Mouse (Mus musculus): ENCODE results near the gene Dazap1. TPM values are rescaled to one million over a fixed set of nuclear protein-coding genes. Genes with fewer than 3 reads are reported as not detected.

Gene Dazap1
- total RNA-seq, 1 experiment from 2014 or later = 83.8 TPM

- ATAC-seq (ENCODE audit: extremely low read depth, insufficient number of reproducible peaks, low FRiP score, poor library complexity, severe bottlenecking) = no peak
Measured at GRCm38 (mm10) chr10:80332525-80332989, 71.3 kb downstream of the Dazap1 start.

GRCm38 (mm10) chr10:80336263-80336662 lies 75.0 kb downstream of the Dazap1 start:
- ATAC-seq (ENCODE audit: extremely low read depth, insufficient number of reproducible peaks, low FRiP score, poor library complexity, severe bottlenecking) = no peak

Other genes with a start within 250 kb of the Dazap1 start
- gene Arhgap45, start 244.8 kb upstream of the Dazap1 start, total RNA-seq (2017) = 695 and 736 TPM in 2 replicates
- gene Polr2e, start 221.7 kb upstream of the Dazap1 start, total RNA-seq (2017) = 47.7 and 66.4 TPM in 2 replicates
- 206 and 276 TPM in 2 replicates for gene Gpx4, start 214.3 kb upstream of the Dazap1 start, total RNA-seq (2017)
- gene Sbno2, start 155.9 kb upstream of the Dazap1 start, total RNA-seq (2017) = 232 and 238 TPM in 2 replicates
- 229 and 235 TPM in 2 replicates for gene Stk11, start 145.7 kb upstream of the Dazap1 start, total RNA-seq (2017)
- gene Atp5d, start 122.9 kb upstream of the Dazap1 start, total RNA-seq (2017) = 34.4 and 38.6 TPM in 2 replicates
- gene Cbarp, start 120.7 kb upstream of the Dazap1 start, total RNA-seq (2017) = 0.98 and 1.6 TPM in 2 replicates
- gene Midn, start 113.2 kb upstream of the Dazap1 start, total RNA-seq (2017) = 126 and 143 TPM in 2 replicates
- gene Cirbp, start 95.5 kb upstream of the Dazap1 start, total RNA-seq (2017) = 151 and 158 TPM in 2 replicates
- 10.3 and 14.2 TPM in 2 replicates for gene 1600002K03Rik, start 88.5 kb upstream of the Dazap1 start, total RNA-seq (2017)
- gene Efna2, start 82.0 kb upstream of the Dazap1 start, total RNA-seq (2017) = 0.49 TPM in 1 of 2 replicates, not detected in the other
- 42.0 and 43.6 TPM in 2 replicates for gene Mum1, start 35.1 kb upstream of the Dazap1 start, total RNA-seq (2017)
- gene Ndufs7, start 12.4 kb upstream of the Dazap1 start, total RNA-seq (2017) = 54.3 and 69.8 TPM in 2 replicates
- gene Gamt, start 474 bp upstream of the Dazap1 start, total RNA-seq (2017) = 0.70 and 2.7 TPM in 2 replicates
- gene Rps15, start 31.0 kb downstream of the Dazap1 start, total RNA-seq (2017) = 1,847 and 1,925 TPM in 2 replicates
- 0.23 and 0.37 TPM in 2 replicates for gene Apc2, start 34.5 kb downstream of the Dazap1 start, total RNA-seq (2017)
- gene 2310011J03Rik, start 59.1 kb downstream of the Dazap1 start, total RNA-seq (2017) = 17.5 and 20.7 TPM in 2 replicates
- gene Pcsk4, start 68.0 kb downstream of the Dazap1 start, total RNA-seq (2017) = 0.25 TPM in 1 of 2 replicates, not detected in the other
- gene Reep6, start 68.5 kb downstream of the Dazap1 start, total RNA-seq (2017) = not detected in 2 replicates
- not detected in 2 replicates for gene Adamtsl5, start 86.9 kb downstream of the Dazap1 start, total RNA-seq (2017)
- gene Plk5, start 95.0 kb downstream of the Dazap1 start, total RNA-seq (2017) = not detected in 2 replicates
- 4.1 and 4.8 TPM in 2 replicates for gene Mex3d, start 126.2 kb downstream of the Dazap1 start, total RNA-seq (2017)
- gene Mbd3, start 138.1 kb downstream of the Dazap1 start, total RNA-seq (2017) = 26.9 and 27.0 TPM in 2 replicates
- 35.4 and 38.2 TPM in 2 replicates for gene Uqcr11, start 145.3 kb downstream of the Dazap1 start, total RNA-seq (2017)
- gene Tcf3, start 172.2 kb downstream of the Dazap1 start, total RNA-seq (2017) = 81.3 and 86.5 TPM in 2 replicates
- not detected in 2 replicates for gene Onecut3, start 233.3 kb downstream of the Dazap1 start, total RNA-seq (2017)

All from neutrophil, adult 5-6 weeks (primary cell).